Mouse (Mus musculus) MN1 (cell line): ENCODE results near the gene Gm572.

Experiments
- DNase-seq: peaks from one replicate; pipeline ENCODE4 v3.0.0-alpha.2; 2016; ENCODE audit warnings: low spot score

Gm572 gene

GRCm38 (mm10) chr4:148715396-148715795 is 72.3 kb downstream of the Gm572 start:
- DNase-seq: no peak
